Mouse (Mus musculus) ES-E14 (cell line): ENCODE measurements around the gene Akap12. TPM values are rescaled to one million over a fixed set of nuclear protein-coding genes. Genes with fewer than 3 reads are reported as not detected.

Source experiments
- DNase-seq: peaks from one replicate; pipeline ENCODE4 v3.0.0-alpha.2; 2013; ENCODE audit warnings: low read depth, low spot score
- H3K27ac ChIP-seq: 2 replicates; pipeline ENCODE4 v1.5.1; 2012; ENCODE audit warnings: low read depth, mild to moderate bottlenecking, low read length, moderate library complexity, mixed read lengths; ENCODE audit not compliant: poor library complexity, insufficient read depth, severe bottlenecking
- H3K36me3 ChIP-seq: 2 replicates; pipeline ENCODE4 v1.6.1; 2012; ENCODE audit warnings: mild to moderate bottlenecking, low read length, moderate library complexity, mixed read lengths; ENCODE audit not compliant: control insufficient read depth, poor library complexity, insufficient read depth, severe bottlenecking
- H3K4me1 ChIP-seq, 2 experiments: fragments of 150-350 bp in 1 of 2; sonication (generic) in 1 of 2; 2 replicates each; pipeline ENCODE4 v1.6.1; 2012; ENCODE audit warnings: low read length in 2 of 2, mild to moderate bottlenecking in 1 of 2, mixed read lengths in 1 of 2; ENCODE audit not compliant: control insufficient read depth in 2 of 2, insufficient read depth in 2 of 2, poor library complexity in 1 of 2
- H3K4me3 ChIP-seq, 2 experiments: fragments of 150-350 bp in 1 of 2; sonication (generic) in 1 of 2; 2 replicates each; pipeline ENCODE4 v1.5.1; 2012; ENCODE audit warnings: low read length in 2 of 2, low read depth in 1 of 2, mild to moderate bottlenecking in 1 of 2, mixed read lengths in 1 of 2; ENCODE audit not compliant: insufficient read depth in 1 of 2, poor library complexity in 1 of 2, severe bottlenecking in 1 of 2
- H3K9ac ChIP-seq: 2 replicates; pipeline ENCODE4 v1.6.1; 2012; ENCODE audit warnings: low read depth, mild to moderate bottlenecking, low read length, mixed read lengths; ENCODE audit not compliant: poor library complexity, insufficient read depth, severe bottlenecking
- H3K9me3 ChIP-seq: fragments of 150-350 bp; sonication (generic); 2 replicates; pipeline ENCODE4 v1.6.1; 2012; ENCODE audit warnings: low read depth, mild to moderate bottlenecking, low read length; ENCODE audit not compliant: control insufficient read depth, insufficient read depth
- CHD2 ChIP-seq: IDR thresholded peaks from 2 replicates; pipeline ENCODE4 v1.6.1; 2014; ENCODE audit warnings: mild to moderate bottlenecking, low read depth, low read length, inconsistent platforms
- HCFC1 ChIP-seq: IDR thresholded peaks from 2 replicates; pipeline ENCODE4 v1.6.1; 2012; ENCODE audit warnings: low read length, inconsistent platforms, borderline replicate concordance; ENCODE audit not compliant: insufficient read depth
- MAFK ChIP-seq: IDR thresholded peaks from 2 replicates; pipeline ENCODE4 v1.6.1; 2014; ENCODE audit warnings: mild to moderate bottlenecking, low read depth, low read length, inconsistent platforms; ENCODE audit not compliant: insufficient read depth
- ZC3H11A ChIP-seq: IDR thresholded peaks from 2 replicates; pipeline ENCODE4 v1.6.1; 2012; ENCODE audit warnings: low read depth, mild to moderate bottlenecking, inconsistent platforms, low read length, borderline replicate concordance
- ZNF384 ChIP-seq: IDR thresholded peaks from 2 replicates; pipeline ENCODE4 v1.6.1; 2012; ENCODE audit warnings: low read depth, low read length, inconsistent platforms
- in situ Hi-C, 2 experiments: fragments of 600-800 bp; cut with MboI; formaldehyde crosslinking; loops; one replicate each; pipeline ENCODE4 v1.15.1; 2025; ENCODE audit warnings: low sequenced_read_pairs in 2 of 2, inconsistent platforms in 1 of 2; ENCODE audit not compliant: unreplicated experiment in 2 of 2
- total RNA-seq: library from RNA; depleted of rRNA; stranded (reverse); fragments of 300-350 nt; gene quantifications from 2 replicates; pipeline ENCODE4 v1.2.3, GENCODE M21; 2012

Akap12 gene
- total RNA-seq, 1 experiment, result 346 TPM

DNA sequence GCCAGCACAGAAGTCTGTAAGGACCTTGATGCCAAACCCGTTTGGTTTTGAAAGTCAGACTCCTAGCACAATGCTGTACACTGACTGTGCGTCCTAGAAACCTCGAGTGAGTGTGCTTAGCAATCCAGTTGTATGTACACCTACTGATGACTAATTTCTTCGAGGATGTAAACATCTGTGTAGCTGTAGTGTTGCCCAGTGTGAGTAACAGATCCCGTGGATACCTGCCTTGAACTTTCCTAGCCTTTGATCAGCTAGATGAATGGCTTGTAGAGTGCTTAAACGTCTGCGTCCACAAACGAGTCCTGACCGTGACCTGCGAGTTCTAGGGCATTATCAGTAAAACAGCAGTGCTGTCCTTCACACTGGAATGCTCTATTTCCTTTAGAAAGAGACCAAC lies 122.9 kb downstream of the Akap12 start:
- in situ Hi-C loops, result no loop called here
- no peak for TF ChIP-seq CHD2
- no peak for TF ChIP-seq ZC3H11A
- TF ChIP-seq ZNF384, result no peak
- TF ChIP-seq HCFC1, result no peak
- TF ChIP-seq MAFK, result no peak

DNA sequence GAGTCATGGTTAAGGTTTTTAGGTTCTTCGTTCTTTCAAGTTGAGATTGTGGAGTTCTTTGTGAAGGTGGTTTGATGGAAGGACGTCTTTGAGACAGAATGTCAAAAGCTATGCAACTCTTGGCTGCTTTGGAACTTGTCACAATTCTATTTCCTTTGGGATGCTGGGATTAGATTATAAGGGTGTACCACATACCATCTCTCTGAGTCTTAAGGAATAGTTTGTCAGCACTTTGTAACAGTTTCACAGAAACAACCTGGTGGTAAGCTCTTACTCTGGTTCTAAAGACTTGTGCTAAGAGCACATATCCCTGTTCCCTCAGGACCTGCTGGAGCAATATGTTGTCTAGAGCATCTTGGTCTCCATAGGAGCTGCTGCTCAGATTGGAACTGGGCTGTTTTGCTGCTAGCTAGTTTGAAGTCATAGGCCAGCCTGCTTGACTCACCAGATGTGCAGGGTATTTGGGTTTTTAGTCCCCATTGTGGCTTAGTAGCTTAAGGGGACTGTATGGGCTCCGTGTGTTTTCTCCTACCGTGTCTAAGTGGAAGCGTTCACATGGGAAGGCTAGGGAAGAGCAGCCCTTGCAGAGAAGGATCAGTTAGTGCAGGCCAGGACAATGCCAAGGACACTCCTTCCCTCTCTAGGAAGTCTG lies 123.4 kb downstream of the Akap12 start:
- in situ Hi-C loops, result no loop called here
- H3K27ac ChIP-seq, result no peak overlapping the region
- peaks cover 4 to 16% of the 10 kb centered on the region in 2 experiments for H3K4me1 ChIP-seq
- no peak for DNase-seq
- 0 out of 2 replicates have a peak overlapping the region, but pooled peaks have one; percentile 13 for H3K9ac ChIP-seq
- H3K9me3 ChIP-seq, result no peaks in the 10 kb centered on the region
- peaks cover 16% of the 10 kb centered on the region; the same call in 1 of the 2 replicates for H3K36me3 ChIP-seq
- H3K4me3 ChIP-seq, result peak overlapping the region; percentile 78 to 100
- TF ChIP-seq HCFC1 (no peak), MAFK (no peak), ZNF384 (no peak), ZC3H11A (no peak)

More for the DNA sequence above, 122.9 kb downstream of the Akap12 start:
- H3K9ac ChIP-seq, result peak overlapping the region; percentile 33; the same call in 1 of the 2 replicates
- peak overlapping the region; percentile 78 to 100 for H3K4me3 ChIP-seq
- DNase-seq, result no peak
- peaks cover 16% of the 10 kb centered on the region; the same call in 1 of the 2 replicates for H3K36me3 ChIP-seq
- peaks cover 2 to 15% of the 10 kb centered on the region in 2 experiments for H3K4me1 ChIP-seq
- H3K27ac ChIP-seq, result no peak overlapping the region
- no peaks in the 10 kb centered on the region for H3K9me3 ChIP-seq

DNA sequence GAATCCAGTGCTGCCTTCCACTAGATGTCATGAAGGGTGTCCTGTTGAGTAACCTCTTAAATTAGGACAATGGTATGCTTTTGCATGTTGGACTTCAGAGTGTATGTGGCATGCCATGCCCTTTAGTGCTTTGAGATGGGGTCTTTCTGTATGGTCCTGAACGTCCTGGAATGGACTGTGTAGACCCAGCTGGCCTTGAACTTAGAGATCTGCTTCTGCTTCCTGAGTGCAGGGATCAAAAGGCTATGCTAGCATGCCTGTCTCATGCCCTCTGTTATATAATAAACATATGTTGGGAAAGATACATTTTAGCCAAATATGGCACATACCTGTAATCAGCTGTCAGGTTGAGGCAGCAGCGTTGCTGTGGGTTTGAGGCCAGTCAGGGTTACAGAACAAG lies 124.4 kb downstream of the Akap12 start:
- peaks cover 16% of the 10 kb centered on the region; the same call in 1 of the 2 replicates for H3K36me3 ChIP-seq
- no peak for TF ChIP-seq ZNF384
- H3K9me3 ChIP-seq, result no peaks in the 10 kb centered on the region
- H3K4me3 ChIP-seq, result no peak overlapping the region
- in situ Hi-C loops, result no loop called here
- peaks cover 8 to 20% of the 10 kb centered on the region in 2 experiments for H3K4me1 ChIP-seq
- no peak for DNase-seq
- no peak overlapping the region for H3K9ac ChIP-seq
- H3K27ac ChIP-seq, result no peak overlapping the region

GRCm38 (mm10) chr10:4391076-4391475 lies 124.9 kb downstream of the Akap12 start:
- H3K27ac ChIP-seq, result no peak overlapping the region
- H3K36me3 ChIP-seq, result peaks cover 16% of the 10 kb centered on the region; the same call in 1 of the 2 replicates
- H3K4me1 ChIP-seq, result peaks cover 5 to 22% of the 10 kb centered on the region in 2 experiments; a peak in 3 of 4 replicates
- in situ Hi-C loops, result no loop called here
- DNase-seq, result no peak
- H3K4me3 ChIP-seq, result no peak overlapping the region
- TF ChIP-seq MAFK (no peak), HCFC1 (no peak), CHD2 (no peak), ZC3H11A (no peak)
- H3K9ac ChIP-seq, result 0 out of 2 replicates have a peak overlapping the region, but pooled peaks have one; percentile 11
- no peaks in the 10 kb centered on the region for H3K9me3 ChIP-seq

- Histone ChIP-seq H3K27ac (no peak overlapping the region), H3K9me3 (no peaks in the 10 kb centered on the region), H3K4me1 (peaks cover 5 to 22% of the 10 kb centered on the region in 2 experiments; a peak in 3 of 4 replicates), H3K9ac (peak overlapping the region; percentile 30; the same call in 1 of the 2 replicates), H3K4me3 (no peak overlapping the region; a peak in 1 of 4 replicates), H3K36me3 (peaks cover 16% of the 10 kb centered on the region; the same call in 1 of the 2 replicates)
- DNase-seq, result no peak
- in situ Hi-C loops, result no loop called here
- no peak for TF ChIP-seq HCFC1
- no peak for TF ChIP-seq MAFK
- no peak for TF ChIP-seq ZNF384
- TF ChIP-seq ZC3H11A, result no peak
- TF ChIP-seq CHD2, result no peak
These were observed 125.7 kb downstream of the Akap12 start for GRCm38 (mm10) chr10:4391851-4392250.
